Mouse (Mus musculus) lung, adult 2 months (tissue): ENCODE results near the gene Ilk. TPM values are rescaled to one million over a fixed set of nuclear protein-coding genes. Genes with fewer than 3 reads are reported as not detected.

ENCODE experiments used
- DNase-seq: peaks from one replicate; pipeline ENCODE4 v3.0.0; 2022
- H3K4me1 ChIP-seq: fragments of 200-500 bp; 2 replicates; pipeline ENCODE4 v1.6.1; 2011; ENCODE audit warnings: low read length; ENCODE audit not compliant: control insufficient read depth, insufficient read depth
- H3K4me3 ChIP-seq: fragments of 200-500 bp; replicated peaks from 2 replicates; pipeline ENCODE3; 2011; ENCODE audit warnings: low read depth, mild to moderate bottlenecking, control low read depth, low read length; ENCODE audit errors: extremely low read depth
- CTCF ChIP-seq: fragments of 200-500 bp; IDR thresholded peaks from 2 replicates; pipeline ENCODE4 v1.5.1; 2011; ENCODE audit warnings: mild to moderate bottlenecking, low read length, control low read depth; ENCODE audit not compliant: insufficient read depth
- POLR2A ChIP-seq: fragments of 200-500 bp; IDR thresholded peaks from 2 replicates; pipeline ENCODE4 v1.6.1; 2011; ENCODE audit warnings: low read depth, mild to moderate bottlenecking, control low read depth, low read length, borderline replicate concordance; ENCODE audit errors: extremely low read depth
- WGBS: fragments of 180-500 bp; shearing (Covaris S2); methylation state at CpG from one replicate; pipeline ENCODE4 v1.1.7; 2018; 5-methylcytosine and 5-hydroxymethylcytosine counted together
- polyA plus RNA-seq: library from polyadenylated mRNA; depleted of rRNA; stranded (reverse); fragments of >200 nt; gene quantifications from 2 replicates; pipeline ENCODE4 v1.2.3, GENCODE M21; 2012; rRNA removed

Gene Ilk
- polyA plus RNA-seq, 1 experiment: 195 TPM

DNA sequence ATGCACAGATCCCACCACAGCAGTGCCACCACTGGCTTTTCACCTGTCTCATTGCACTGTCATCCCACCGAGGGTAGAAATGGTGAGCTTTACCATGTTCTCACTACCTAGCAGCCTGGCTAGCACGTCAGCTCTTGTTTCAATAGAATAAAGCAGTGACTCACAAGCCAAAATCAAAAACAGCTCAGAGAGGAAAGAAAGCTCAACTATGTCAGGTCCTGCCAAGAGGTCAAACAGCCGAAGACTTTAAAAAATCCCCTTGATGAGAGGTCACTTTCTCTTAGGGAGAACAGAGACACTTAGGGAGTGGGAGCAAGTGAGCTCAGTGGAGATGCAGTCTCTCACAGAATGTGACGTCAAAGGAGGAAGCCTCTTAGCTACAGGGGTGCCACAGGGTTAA lies 47.5 kb downstream of the Ilk start:
- Histone ChIP-seq H3K4me1 (peaks cover 16% of the 10 kb centered on the region), H3K4me3 (no peak overlapping the region)
- DNase-seq: no peak
- no peak for TF ChIP-seq CTCF
- no peak for TF ChIP-seq POLR2A
- WGBS: 59% methylated on average over 4 of the region's 4 CpGs

DNA sequence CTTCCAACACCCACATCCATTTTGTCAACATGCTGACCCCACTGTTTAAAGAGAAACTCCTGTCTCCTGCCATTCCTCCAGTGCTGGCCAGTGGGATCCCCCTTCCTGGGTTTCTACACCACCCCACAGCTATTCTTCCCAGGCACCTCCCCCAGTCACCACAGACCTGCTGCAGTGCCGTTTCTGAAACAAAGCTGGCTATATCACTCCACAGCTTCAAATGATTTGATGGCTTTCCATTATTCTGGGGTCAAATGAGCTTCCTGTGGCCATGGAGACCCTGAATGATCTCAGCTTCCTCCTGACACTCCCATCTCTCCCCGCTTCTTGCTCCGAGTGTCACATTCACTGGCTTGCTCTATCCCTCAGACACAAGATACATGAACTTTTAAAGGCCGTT lies 48.2 kb downstream of the Ilk start:
- Histone ChIP-seq H3K4me1 (peaks cover 11% of the 10 kb centered on the region), H3K4me3 (no peak overlapping the region)
- TF ChIP-seq CTCF (no peak), POLR2A (no peak)
- no peak for DNase-seq
- WGBS: 37% methylated on average over 4 of the region's 4 CpGs

DNA sequence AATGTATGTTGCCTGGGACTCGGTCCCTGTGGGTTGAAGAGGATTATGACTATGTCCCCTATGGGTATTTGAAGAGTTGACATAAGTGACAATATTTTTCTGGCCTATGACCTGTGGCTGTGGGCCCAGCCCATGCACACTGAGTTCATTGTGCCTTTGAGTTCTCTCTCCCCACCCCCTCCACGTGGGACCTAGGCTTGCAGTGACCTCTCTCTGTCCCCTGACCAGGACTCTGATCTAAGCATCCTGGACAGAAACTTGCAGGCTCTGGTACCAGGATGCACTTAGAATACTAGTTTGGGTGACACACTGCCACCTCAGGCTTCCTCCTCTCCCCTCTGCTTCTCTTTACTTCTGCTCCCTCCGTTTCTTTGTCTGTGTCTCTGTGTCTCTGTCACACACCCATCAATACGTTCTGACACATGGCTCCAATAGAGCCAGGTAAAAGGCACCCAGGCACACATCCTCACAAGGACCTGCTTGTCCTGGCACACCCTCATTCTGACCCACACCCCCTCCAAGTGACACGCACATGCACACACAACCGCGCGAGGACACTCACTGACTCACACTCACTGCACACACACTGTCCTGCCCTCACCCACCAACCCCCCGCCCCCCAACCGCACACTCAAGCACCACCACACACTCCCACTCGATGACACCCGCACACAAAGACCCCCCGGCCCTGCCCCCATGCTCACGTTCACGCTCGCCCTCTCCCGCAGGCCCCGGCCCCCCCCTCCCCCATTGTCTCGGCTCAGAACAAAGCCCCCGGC lies 50.3 kb downstream of the Ilk start:
- Histone ChIP-seq H3K4me3 (peak overlapping the region; percentile 69), H3K4me1 (peaks cover 11% of the 10 kb centered on the region)
- 12% methylated on average over 15 of the region's 20 CpGs for WGBS
- DNase-seq: no peak
- TF ChIP-seq POLR2A: no peak
- TF ChIP-seq CTCF: no peak

DNA sequence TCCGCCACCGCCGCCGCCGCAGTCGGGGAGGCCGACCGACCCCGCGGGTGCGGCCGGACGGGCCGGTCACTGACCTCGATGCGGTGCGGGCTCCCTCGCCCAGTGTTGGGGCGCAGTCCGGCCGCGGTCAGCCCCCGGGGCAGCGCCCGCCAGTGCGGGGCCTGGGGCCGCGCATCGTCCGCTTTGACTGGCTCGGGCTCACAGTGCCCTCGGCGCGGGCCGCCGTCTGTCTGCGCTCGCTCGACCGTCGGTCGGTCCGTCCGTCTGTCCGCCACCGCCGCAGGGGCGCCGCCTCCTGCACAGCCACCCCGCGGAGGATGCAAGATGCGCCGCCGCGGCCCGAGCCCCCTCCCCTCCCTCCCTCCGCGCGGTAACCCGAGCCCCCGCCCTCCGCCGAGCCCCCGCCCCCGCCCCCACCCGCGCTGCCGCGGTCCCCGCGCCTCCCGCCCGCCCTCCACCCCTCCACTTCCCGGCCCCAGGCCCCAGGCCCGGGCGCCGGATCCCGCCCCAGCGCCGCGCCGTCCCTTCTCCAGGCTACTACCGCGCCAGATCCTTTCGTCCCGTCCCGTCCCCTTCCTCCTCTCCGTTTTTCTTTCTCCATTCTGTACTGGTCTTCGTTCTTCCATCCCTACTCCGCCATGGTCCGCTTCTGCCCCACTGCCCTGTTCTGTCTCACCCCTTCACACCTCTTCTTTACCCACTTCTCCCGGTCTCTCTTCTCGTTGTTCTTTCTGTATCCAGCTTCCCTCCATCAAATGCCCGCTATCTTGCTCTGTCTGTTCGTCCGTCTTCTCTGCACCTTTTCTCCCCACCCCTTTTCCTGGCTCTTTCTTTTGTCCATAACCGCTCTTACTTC lies 51.1 kb downstream of the Ilk start, which contains the start of gene Dchs1:
Gene Dchs1, minus strand, starts transcription at position 370 of the 856 bp plus-strand sequence.
- Histone ChIP-seq H3K4me1 (peaks cover 11% of the 10 kb centered on the region), H3K4me3 (peak within 1 kb of the TSS; percentile 78)
- TF ChIP-seq POLR2A: 0 out of 2 replicates have a peak, but pooled peaks have one; percentile 10
- TF ChIP-seq CTCF: no peak
- DNase-seq: peak; percentile 23
- under 1% methylated on average over 76 of the region's 97 CpGs for WGBS

DNA sequence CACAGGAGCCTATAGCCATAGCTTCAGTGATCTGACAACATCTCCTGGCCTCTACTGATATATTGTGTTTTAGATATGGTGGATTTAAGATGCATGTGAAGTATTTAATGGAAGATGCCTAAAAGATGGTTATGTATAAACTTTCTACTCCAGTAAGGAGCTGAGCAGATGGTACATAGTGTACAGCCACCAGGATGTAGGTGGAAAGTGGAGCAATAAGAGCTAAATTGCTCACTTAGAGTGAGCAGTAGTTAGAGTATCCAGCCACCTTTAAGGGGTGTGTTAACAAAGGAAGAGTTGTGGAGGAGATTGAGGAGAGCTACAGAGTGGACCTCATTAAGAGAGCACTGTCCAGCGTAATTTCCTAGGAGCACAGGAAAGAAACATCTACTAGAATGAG lies 54.8 kb downstream of the Ilk start:
- H3K4me3 ChIP-seq: no peak overlapping the region
- TF ChIP-seq CTCF (no peak), POLR2A (no peak)
- peaks cover 9% of the 10 kb centered on the region for H3K4me1 ChIP-seq
- DNase-seq: no peak
- WGBS: 79% methylated on average over 1 of the region's 1 CpGs

Other genes starting within 250 kb of the Ilk start
- 80.7 and 90.0 TPM in 2 replicates for gene Smpd1, start 182.2 kb upstream of the Ilk start, polyA plus RNA-seq
- gene Apbb1, start 154.9 kb upstream of the Ilk start, polyA plus RNA-seq: 185 and 193 TPM in 2 replicates
- gene Hpx, start 136.5 kb upstream of the Ilk start, polyA plus RNA-seq: 2.6 and 3.8 TPM in 2 replicates
- 163 TPM in 2 replicates for gene Trim3, start 103.0 kb upstream of the Ilk start, polyA plus RNA-seq
- gene Timm10b, start 96.5 kb upstream of the Ilk start, polyA plus RNA-seq: 95.7 and 110 TPM in 2 replicates
- 63.9 and 71.2 TPM in 2 replicates for gene Arfip2, start 96.2 kb upstream of the Ilk start, polyA plus RNA-seq
- 243 and 295 TPM in 2 replicates for gene Gm45799, start 96.0 kb upstream of the Ilk start, polyA plus RNA-seq
- 1.8 and 2.4 TPM in 2 replicates for gene Dnhd1, start 85.8 kb upstream of the Ilk start, polyA plus RNA-seq
- gene Rrp8, start 793 bp downstream of the Ilk start, polyA plus RNA-seq: 7.5 and 8.4 TPM in 2 replicates
- 276 and 345 TPM in 2 replicates for gene Taf10, start 7.8 kb downstream of the Ilk start, polyA plus RNA-seq
- 141 and 187 TPM in 2 replicates for gene Tpp1, start 15.6 kb downstream of the Ilk start, polyA plus RNA-seq
- 13.9 and 14.8 TPM in 2 replicates for gene Dchs1, start 51.1 kb downstream of the Ilk start, polyA plus RNA-seq
- gene Mrpl17, start 74.5 kb downstream of the Ilk start, polyA plus RNA-seq: 142 and 172 TPM in 2 replicates
- 4.3 and 5.9 TPM in 2 replicates for gene Gm4070, start 217.4 kb downstream of the Ilk start, polyA plus RNA-seq